Mouse (Mus musculus) ES-Bruce4 (cell line): ENCODE measurements at regions not wholly inside any gene's neighbourhood (a gene's known extent, or its start where the extent isn't known, plus 50 kb on each side); places are given as distances from the start of the nearest gene placed in this dataset.

ENCODE experiments used
- CTCF ChIP-seq: IDR thresholded peaks from one replicate; pipeline ENCODE4 v1.8.1; 2011; ENCODE audit warnings: low read depth, low read length
- POLR2A ChIP-seq: IDR thresholded peaks from one replicate; pipeline ENCODE4 v1.8.1; 2011; ENCODE audit warnings: low read length; ENCODE audit not compliant: insufficient read depth

DNA sequence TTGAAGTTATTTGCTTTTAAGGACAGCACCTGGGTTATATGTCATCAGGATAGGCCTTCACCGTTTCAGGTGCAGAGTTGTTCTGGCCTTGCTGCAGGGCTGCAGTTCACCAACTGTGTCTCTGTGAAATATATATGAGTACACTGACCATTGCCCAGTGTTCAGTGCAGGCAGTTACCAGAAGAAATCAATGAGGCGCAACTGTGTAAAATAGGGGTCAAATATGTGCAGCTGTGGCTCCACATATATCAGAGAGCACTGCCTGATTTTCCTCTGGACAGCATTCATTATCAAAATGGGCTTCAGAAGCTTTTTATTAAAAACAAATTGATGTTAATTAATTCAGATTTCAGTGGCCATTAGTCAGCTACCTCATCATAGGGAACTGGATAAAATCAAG lies 1426.2 kb downstream of the Nxph1 start:
- TF ChIP-seq CTCF (no peak), POLR2A (no peak)
